Mouse (Mus musculus) ES-E14 (cell line): ENCODE results near the gene Aurkaip1.

ENCODE experiments used
- HCFC1 ChIP-seq: IDR thresholded peaks from 2 replicates; pipeline ENCODE4 v1.6.1; 2012; ENCODE audit warnings: low read length, inconsistent platforms, borderline replicate concordance; ENCODE audit not compliant: insufficient read depth
- MAFK ChIP-seq: IDR thresholded peaks from 2 replicates; pipeline ENCODE4 v1.6.1; 2014; ENCODE audit warnings: mild to moderate bottlenecking, low read depth, low read length, inconsistent platforms; ENCODE audit not compliant: insufficient read depth
- ZC3H11A ChIP-seq: IDR thresholded peaks from 2 replicates; pipeline ENCODE4 v1.6.1; 2012; ENCODE audit warnings: low read depth, mild to moderate bottlenecking, inconsistent platforms, low read length, borderline replicate concordance
- ZNF384 ChIP-seq: IDR thresholded peaks from 2 replicates; pipeline ENCODE4 v1.6.1; 2012; ENCODE audit warnings: low read depth, low read length, inconsistent platforms

DNA sequence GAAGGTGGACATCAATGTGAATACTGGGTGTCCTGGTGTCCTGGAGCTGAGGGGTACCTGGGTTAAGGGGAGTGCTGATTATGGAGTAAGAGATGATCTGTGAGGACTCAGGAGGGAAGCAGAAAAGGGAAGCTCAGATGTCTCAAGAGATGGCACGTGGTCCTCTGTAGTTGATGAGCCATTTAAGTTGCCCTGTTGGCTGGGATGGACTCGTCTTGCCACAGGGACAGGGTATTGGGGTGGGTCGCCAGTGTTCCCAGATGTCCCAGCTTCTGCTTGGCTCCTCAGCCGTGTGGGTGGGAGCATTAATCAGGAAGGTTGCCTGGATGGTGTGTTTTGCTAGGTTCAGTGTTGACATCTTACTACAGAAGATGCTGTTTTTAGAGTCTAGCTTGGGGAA is 2.2 kb downstream of the Aurkaip1 start:
- no peak for TF ChIP-seq MAFK
- no peak for TF ChIP-seq ZNF384
- TF ChIP-seq HCFC1: no peak
- no peak for TF ChIP-seq ZC3H11A
